15 mouse cellular contexts compared by ENCODE assay signal in the genomic region with DNA sequence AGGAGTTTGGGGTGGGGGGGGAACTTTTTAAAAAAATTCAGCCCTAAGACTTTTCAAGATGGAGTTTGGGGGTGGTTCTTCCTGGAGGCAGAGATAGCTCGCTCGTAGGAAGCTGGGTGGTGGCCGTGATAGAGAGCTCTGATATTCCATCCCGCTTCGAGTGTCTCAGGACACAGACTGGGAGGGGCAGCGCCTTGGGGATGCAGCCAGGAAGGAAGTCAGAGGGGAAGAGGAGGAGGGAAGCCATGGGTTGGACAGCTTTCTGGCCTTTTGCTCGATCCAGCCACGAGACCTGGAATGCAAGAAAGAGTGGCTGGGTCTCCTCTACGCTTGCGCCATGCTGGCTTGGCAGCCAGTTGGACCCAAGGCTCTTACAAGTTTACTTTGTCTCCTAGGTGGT.
DNase-seq lines count a peak whose midpoint lies in the region; ATAC-seq and TF ChIP-seq lines count a peak whose summit lies in the region.
"Had no signal": no experiment of that assay in that cellular context is flagged by ENCODE, and none has a peak within 500 bp of the region (broad histone marks: within the 10 kb centered on the region; RNA-seq: fewer than 3 reads in every experiment).

No protein-coding gene starts in this region.

- no peak for TF ChIP-seq CTCF in lung, adult 2 months (IDR thresholded peaks at IDR 0.05; ENCODE audit: insufficient read depth, low read length)
- TF ChIP-seq CTCF in stomach, postnatal 0 days (IDR thresholded peaks at IDR 0.05; ENCODE audit: low read depth), result no peak

- H3K27ac ChIP-seq in stomach, postnatal 0 days (replicated peaks), result no peak overlapping the region
- H3K27ac ChIP-seq: heart, embryonic 13.5 days; hindbrain, postnatal 0 days; limb, embryonic 13.5 days; macrophage had no signal

- TF ChIP-seq POLR2A in lung, adult 2 months (IDR thresholded peaks at IDR 0.05; ENCODE audit: borderline replicate concordance, extremely low read depth, low read depth, low read length), result no peak

- WGBS in lung, adult 2 months, result 49% methylated on average over 10 of the region's 10 CpGs
- 77% methylated on average over 10 of the region's 10 CpGs for WGBS in stomach, postnatal 0 days

- no peak overlapping the region for H3K4me2 ChIP-seq in stomach, postnatal 0 days (replicated peaks; ENCODE audit: low read depth)
- H3K4me2 ChIP-seq: heart, embryonic 13.5 days; limb, embryonic 13.5 days had no signal

- ATAC-seq in stomach, postnatal 0 days (ENCODE audit: low FRiP score, low TSS enrichment), result peak; percentile 16; the same call in 1 of the 2 replicates
- ATAC-seq: hindbrain, postnatal 0 days; Patski had no signal

- H3K36me3 ChIP-seq in stomach, postnatal 0 days (ENCODE audit: control insufficient read depth, insufficient read depth, low read length), result no peaks in the 10 kb centered on the region
- H3K36me3 ChIP-seq: heart, embryonic 13.5 days; limb, embryonic 13.5 days had no signal

- TF ChIP-seq EP300 in stomach, postnatal 0 days (optimal IDR thresholded peaks at IDR 0.05), result no peak

- H3K9me3 ChIP-seq in stomach, postnatal 0 days (ENCODE audit: control insufficient read depth, low read length), result no peaks in the 10 kb centered on the region
- H3K9me3 ChIP-seq: heart, embryonic 13.5 days; limb, embryonic 13.5 days had no signal

- no peak overlapping the region for H3K4me3 ChIP-seq in lung, adult 2 months (replicated peaks; ENCODE audit: extremely low read depth, low read depth, low read length)
- no peak overlapping the region for H3K4me3 ChIP-seq in stomach, postnatal 0 days (ENCODE audit: low read depth, low read length)
- H3K4me3 ChIP-seq: heart, embryonic 13.5 days; limb, embryonic 13.5 days had no signal

- H3K27me3 ChIP-seq in stomach, postnatal 0 days (ENCODE audit: control insufficient read depth, insufficient read depth, low read length), result no peaks in the 10 kb centered on the region
- H3K27me3 ChIP-seq: limb, embryonic 13.5 days; Patski had no signal

- H3K4me1 ChIP-seq in lung, adult 2 months (ENCODE audit: control insufficient read depth, insufficient read depth, low read length), result peaks cover 5% of the 10 kb centered on the region; the same call in 1 of the 2 replicates
- H3K4me1 ChIP-seq in stomach, postnatal 0 days (replicated peaks; ENCODE audit: control insufficient read depth, insufficient read depth), result peaks cover 3% of the 10 kb centered on the region

- no peak overlapping the region for H3K9ac ChIP-seq in stomach, postnatal 0 days (ENCODE audit: low read length)
- H3K9ac ChIP-seq: heart, embryonic 13.5 days; limb, embryonic 13.5 days had no signal

- DNase-seq in lung, adult 18-20 months, result peak; percentile 49 to 62
- no peak for DNase-seq in lung, adult 2 months
- peak; percentile 24 for DNase-seq in heart, postnatal 4 days
- peak; percentile 62 to 87 for DNase-seq in kidney, postnatal 25 days
- no peak for DNase-seq in stomach, postnatal 0 days (ENCODE audit: low spot score)
- no peak for DNase-seq in left cerebral cortex, adult 8-10 months (ENCODE audit: low spot score in 2 of 2)
- DNase-seq in thymus, postnatal 25 days, result no peak
- DNase-seq in urinary bladder, postnatal 36 days (ENCODE audit: low spot score in 2 of 2), result no peak
- DNase-seq: layer of hippocampus, adult 9-11 months; right cerebral cortex, postnatal 25 days had no signal

Comparison
In these comparisons a context has a peak if more than half of its experiments do, and no peak if none do; other contexts are left out.
1. DNase-seq: peak in lung, adult 18-20 months (2 of 2), heart, postnatal 4 days (single experiment) and kidney, postnatal 25 days (2 of 2); none in lung, adult 2 months (single experiment), stomach, postnatal 0 days (single experiment), left cerebral cortex, adult 8-10 months (0 of 2), thymus, postnatal 25 days (single experiment) and urinary bladder, postnatal 36 days (0 of 2).